Mouse (Mus musculus): ENCODE results near the gene Chrm3. TPM values are rescaled to one million over a fixed set of nuclear protein-coding genes. Genes with fewer than 3 reads are reported as not detected.

Gene Chrm3
- total RNA-seq, 2 experiments from 2014 or later: under 0.01 TPM; not detected in 1

- ATAC-seq (replicated peaks; ENCODE audit: poor library complexity): no peak
Observed at GRCm38 (mm10) chr13:10081896-10082426, 278.7 kb downstream of the Chrm3 start.

GRCm38 (mm10) chr13:10071165-10071564 is 289.5 kb downstream of the Chrm3 start:
- ATAC-seq (replicated peaks; ENCODE audit: poor library complexity): peak; percentile 84

GRCm38 (mm10) chr13:10068927-10069580 is 291.6 kb downstream of the Chrm3 start:
- no peak for ATAC-seq (replicated peaks; ENCODE audit: poor library complexity)

- ATAC-seq (replicated peaks; ENCODE audit: poor library complexity): peak; percentile 53
Observed at GRCm38 (mm10) chr13:10066829-10067618, 293.6 kb downstream of the Chrm3 start.

GRCm38 (mm10) chr13:10065776-10066175 is 294.9 kb downstream of the Chrm3 start:
- ATAC-seq (replicated peaks; ENCODE audit: poor library complexity): peak; percentile 89

GRCm38 (mm10) chr13:10062681-10063080 is 298.0 kb downstream of the Chrm3 start:
- ATAC-seq (replicated peaks; ENCODE audit: poor library complexity): no peak

GRCm38 (mm10) chr13:10058993-10059392 is 301.7 kb downstream of the Chrm3 start:
- no peak for ATAC-seq (replicated peaks; ENCODE audit: poor library complexity)

GRCm38 (mm10) chr13:10057644-10058198 is 302.9 kb downstream of the Chrm3 start:
- no peak for ATAC-seq (replicated peaks; ENCODE audit: poor library complexity)

GRCm38 (mm10) chr13:10054086-10054485 is 306.6 kb downstream of the Chrm3 start:
- peak; percentile 96 for ATAC-seq (replicated peaks; ENCODE audit: poor library complexity)

- ATAC-seq (replicated peaks; ENCODE audit: poor library complexity): no peak
Observed at GRCm38 (mm10) chr13:10053301-10053889, 307.3 kb downstream of the Chrm3 start.

GRCm38 (mm10) chr13:10045651-10046350 is 314.8 kb downstream of the Chrm3 start:
- no peak for ATAC-seq (replicated peaks; ENCODE audit: poor library complexity)

GRCm38 (mm10) chr13:10044084-10044483 is 316.6 kb downstream of the Chrm3 start:
- peak; percentile 54; the same call in 1 of the 2 replicates for ATAC-seq (replicated peaks; ENCODE audit: poor library complexity)

- ATAC-seq (replicated peaks; ENCODE audit: poor library complexity): no peak
Observed at GRCm38 (mm10) chr13:10033570-10034399, 326.9 kb downstream of the Chrm3 start.

GRCm38 (mm10) chr13:10031547-10031946 is 329.1 kb downstream of the Chrm3 start:
- ATAC-seq (replicated peaks; ENCODE audit: poor library complexity): no peak

GRCm38 (mm10) chr13:10029944-10030343 is 330.7 kb downstream of the Chrm3 start:
- ATAC-seq (replicated peaks; ENCODE audit: poor library complexity): no peak

GRCm38 (mm10) chr13:10025134-10025533 is 335.5 kb downstream of the Chrm3 start:
- 0 out of 2 replicates have a peak, but pooled peaks have one; percentile 17 for ATAC-seq (replicated peaks; ENCODE audit: poor library complexity)

- no peak for ATAC-seq (replicated peaks; ENCODE audit: poor library complexity)
Observed at GRCm38 (mm10) chr13:10023112-10023511, 337.5 kb downstream of the Chrm3 start.

- peak; percentile 46 for ATAC-seq (replicated peaks; ENCODE audit: poor library complexity)
Observed at GRCm38 (mm10) chr13:10019252-10019651, 341.4 kb downstream of the Chrm3 start.

GRCm38 (mm10) chr13:10002916-10003315 is 357.7 kb downstream of the Chrm3 start:
- no peak for ATAC-seq (replicated peaks; ENCODE audit: poor library complexity)

Measured in megakaryocyte progenitor cell, adult 5-6 weeks (primary cell).